Mouse (Mus musculus): ENCODE results near the gene Usp2. TPM values are rescaled to one million over a fixed set of nuclear protein-coding genes. Genes with fewer than 3 reads are reported as not detected.
A peak's percentile ranks its signal among the peaks of the same experiment; 100 is the strongest.

Usp2 gene
- total and polyA plus RNA-seq, 3 experiments, result 3.6 to 13.9 TPM; not detected in 1

DNA sequence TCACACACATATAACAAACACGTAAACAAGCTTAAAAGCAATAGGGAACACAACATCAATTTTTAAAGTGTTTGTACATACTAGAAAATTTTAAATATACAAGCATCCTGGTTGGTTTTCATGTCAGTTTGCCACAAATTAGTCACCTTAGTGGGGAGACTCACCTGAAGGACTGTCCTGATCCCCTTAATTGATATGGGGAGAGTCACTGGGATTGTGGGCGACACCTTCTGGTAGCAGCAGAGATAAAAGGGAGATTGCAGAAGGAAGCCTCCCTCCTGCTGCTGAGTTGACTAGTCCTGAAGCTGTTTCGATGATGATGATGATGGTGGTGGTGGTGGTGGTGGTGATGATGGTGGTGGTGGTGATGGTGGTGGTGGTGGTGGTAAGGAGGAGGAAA is 14.0 kb upstream of the Usp2 start:
- Histone ChIP-seq H3K79me2 (ENCODE audit: control insufficient read depth, insufficient read depth, low read length, poor library complexity) (no peaks in the 10 kb centered on the region), H3K4me1 (ENCODE audit: control insufficient read depth in 1 of 2, insufficient read depth in 2 of 2, low read length in 2 of 2) (peaks cover 0 to 19% of the 10 kb centered on the region in 2 experiments; a peak in 3 of 4 replicates), H3K9ac (ENCODE audit: control insufficient read depth, low read depth, low read length, poor library complexity, severe bottlenecking) (no peak overlapping the region), H3K36me3 (ENCODE audit: control insufficient read depth in 1 of 2, insufficient read depth in 2 of 2, low read length in 2 of 2) (peaks cover 0 to 7% of the 10 kb centered on the region in 2 experiments; a peak in 2 of 4 replicates), H3K27ac (ENCODE audit: control insufficient read depth, low read depth, low read length) (no peak overlapping the region), H3K27me3 (ENCODE audit: control insufficient read depth in 1 of 2, insufficient read depth in 2 of 2, low read length in 2 of 2) (no peaks in the 10 kb centered on the region), H3K4me3 (ENCODE audit: control insufficient read depth in 1 of 2, insufficient read depth in 1 of 2, low read depth in 2 of 2, low read length in 2 of 2) (no peak overlapping the region), H3K9me3 (replicated peaks; ENCODE audit: insufficient read depth, low read length) (no peaks in the 10 kb centered on the region)
- peak; percentile 32 for TF ChIP-seq SMC3 (IDR thresholded peaks at IDR 0.05; ENCODE audit: low read depth, low read length)
- TF ChIP-seq GABPA (IDR thresholded peaks at IDR 0.05; ENCODE audit: low read depth, low read length), result no peak
- TF ChIP-seq TCF12 (IDR thresholded peaks at IDR 0.05; ENCODE audit: low read depth, low read length), result no peak
- TF ChIP-seq GATA1 (IDR thresholded peaks at IDR 0.05; ENCODE audit: low read depth, low read length), result 0 out of 2 replicates have a peak, but pooled peaks have one; percentile 12
- TF ChIP-seq CHD1 (IDR thresholded peaks at IDR 0.05; ENCODE audit: low read depth, low read length), result no peak
- no peak for TF ChIP-seq ZMIZ1 (IDR thresholded peaks at IDR 0.05; ENCODE audit: low read depth, low read length)
- no peak for TF ChIP-seq ZKSCAN1 (IDR thresholded peaks at IDR 0.05; ENCODE audit: low read depth, low read length)
- TF ChIP-seq TBP (IDR thresholded peaks at IDR 0.05; ENCODE audit: low read depth, low read length), result no peak
- no peak for TF ChIP-seq MXI1 (IDR thresholded peaks at IDR 0.05; ENCODE audit: low read depth, low read length)
- peak in 2 of 3 experiments; percentile 6 to 29; a peak in 2 of 6 replicates for TF ChIP-seq CTCF (IDR thresholded peaks at IDR 0.05 in 2 of 3, conservative IDR thresholded peaks at IDR 0.05 in 1 of 3; ENCODE audit: control insufficient read depth in 1 of 3, insufficient read depth in 1 of 3, low read depth in 2 of 3, low read length in 3 of 3, poor library complexity in 1 of 3, severe bottlenecking in 1 of 3)
- no peak for DNase-seq (ENCODE audit: low read depth, low spot score)

DNA sequence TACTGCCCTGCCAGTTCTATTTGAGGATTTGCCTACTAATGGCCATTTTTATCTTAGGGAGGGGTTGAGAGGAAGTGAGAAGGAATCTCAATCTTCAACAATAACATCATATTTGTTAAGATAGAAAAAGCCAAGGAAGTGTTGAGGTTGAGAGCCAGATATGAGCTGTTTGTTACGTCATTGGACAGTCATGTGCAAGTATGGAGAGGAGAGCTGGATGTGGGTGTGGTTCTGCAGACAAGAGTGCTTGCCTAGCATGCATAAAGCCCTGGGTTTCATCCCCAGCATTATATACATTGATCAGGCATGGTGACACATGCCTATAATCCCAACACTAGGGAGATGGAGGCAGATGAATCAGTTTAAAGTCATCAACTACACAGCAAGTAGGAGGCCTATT is 12.9 kb upstream of the Usp2 start:
- H3K79me2 ChIP-seq (ENCODE audit: control insufficient read depth, insufficient read depth, low read length, poor library complexity), result no peaks in the 10 kb centered on the region
- peaks cover 0 to 2% of the 10 kb centered on the region in 2 experiments; a peak in 1 of 4 replicates for H3K27me3 ChIP-seq (ENCODE audit: control insufficient read depth in 1 of 2, insufficient read depth in 2 of 2, low read length in 2 of 2)
- no peak overlapping the region for H3K9ac ChIP-seq (ENCODE audit: control insufficient read depth, low read depth, low read length, poor library complexity, severe bottlenecking)
- TF ChIP-seq NELFE (IDR thresholded peaks at IDR 0.05; ENCODE audit: low read depth, low read length), result no peak
- TF ChIP-seq POLR2AphosphoS5 (IDR thresholded peaks at IDR 0.05; ENCODE audit: borderline replicate concordance, low read depth, low read length), result no peak
- TF ChIP-seq RAD21 (IDR thresholded peaks at IDR 0.05; ENCODE audit: low read depth, low read length), result no peak
- no peak for TF ChIP-seq KAT2A (conservative IDR thresholded peaks at IDR 0.05; ENCODE audit: low read depth, low read length)
- no peak for TF ChIP-seq ETS1 (IDR thresholded peaks at IDR 0.05; ENCODE audit: low read depth, low read length)
- no peak for TF ChIP-seq MAX (IDR thresholded peaks at IDR 0.05; ENCODE audit: low read length)
- TF ChIP-seq SMC3 (IDR thresholded peaks at IDR 0.05; ENCODE audit: low read depth, low read length), result no peak
- no peak for TF ChIP-seq ZNF384 (IDR thresholded peaks at IDR 0.05; ENCODE audit: low read depth, low read length)
- TF ChIP-seq MYB (IDR thresholded peaks at IDR 0.05; ENCODE audit: low read depth, low read length), result no peak
- peak; percentile 42 for DNase-seq (ENCODE audit: low read depth, low spot score)
- H3K9me3 ChIP-seq (replicated peaks; ENCODE audit: insufficient read depth, low read length), result no peaks in the 10 kb centered on the region
- no peak overlapping the region for H3K4me3 ChIP-seq (ENCODE audit: control insufficient read depth in 1 of 2, insufficient read depth in 1 of 2, low read depth in 2 of 2, low read length in 2 of 2)
- H3K4me1 ChIP-seq (ENCODE audit: control insufficient read depth in 1 of 2, insufficient read depth in 2 of 2, low read length in 2 of 2), result peaks cover 0 to 9% of the 10 kb centered on the region in 2 experiments; a peak in 1 of 4 replicates
- H3K27ac ChIP-seq (ENCODE audit: control insufficient read depth, low read depth, low read length), result no peak overlapping the region
- peaks cover 0 to 6% of the 10 kb centered on the region in 2 experiments; a peak in 2 of 4 replicates for H3K36me3 ChIP-seq (ENCODE audit: control insufficient read depth in 1 of 2, insufficient read depth in 2 of 2, low read length in 2 of 2)

All from MEL (cell line).